Mouse (Mus musculus) CD4-positive helper T cell, adult 2 months (primary cell): ENCODE results near the gene Anp32b.

Source experiments
- DNase-seq: peaks from one replicate; pipeline ENCODE4 v3.0.0-alpha.2; 2012; ENCODE audit warnings: low read depth, missing footprints, low spot score

The Anp32b gene

GRCm38 (mm10) chr4:46452855-46453719, 2.4 kb downstream of the Anp32b start:
- DNase-seq, result peak; percentile 25

- DNase-seq, result peak; percentile 53
Observed at GRCm38 (mm10) chr4:46454097-46454864, 3.6 kb downstream of the Anp32b start.

- no peak for DNase-seq
Observed at GRCm38 (mm10) chr4:46456762-46457161, 6.1 kb downstream of the Anp32b start.

- no peak for DNase-seq
Observed at GRCm38 (mm10) chr4:46457186-46457585, 6.5 kb downstream of the Anp32b start.

GRCm38 (mm10) chr4:46458411-46458810, 7.7 kb downstream of the Anp32b start:
- no peak for DNase-seq

- DNase-seq, result peak; percentile 60
Observed at GRCm38 (mm10) chr4:46463130-46463830, 12.6 kb downstream of the Anp32b start.

GRCm38 (mm10) chr4:46465740-46466139, 15.0 kb downstream of the Anp32b start:
- no peak for DNase-seq

GRCm38 (mm10) chr4:46475101-46475500, 24.4 kb downstream of the Anp32b start:
- DNase-seq, result no peak

GRCm38 (mm10) chr4:46479081-46479480, 28.4 kb downstream of the Anp32b start:
- DNase-seq, result peak; percentile 71

- peak; percentile 85 for DNase-seq
Observed at GRCm38 (mm10) chr4:46485696-46486417, 35.2 kb downstream of the Anp32b start.

GRCm38 (mm10) chr4:46487348-46487747, 36.6 kb downstream of the Anp32b start:
- DNase-seq, result no peak

GRCm38 (mm10) chr4:46489028-46489925, 38.6 kb downstream of the Anp32b start, which contains the start of gene Nans:
TSS of gene Nans (plus strand) at chr4:46489248.
- DNase-seq, result peak; percentile 97

- DNase-seq, result no peak
Observed at GRCm38 (mm10) chr4:46493071-46493470, 42.4 kb downstream of the Anp32b start.

- DNase-seq, result no peak
Observed at GRCm38 (mm10) chr4:46495543-46495942, 44.8 kb downstream of the Anp32b start.

- peak; percentile 80 for DNase-seq
Observed at GRCm38 (mm10) chr4:46497286-46497892, 46.7 kb downstream of the Anp32b start.

GRCm38 (mm10) chr4:46498511-46498910, 47.8 kb downstream of the Anp32b start:
- DNase-seq, result no peak

GRCm38 (mm10) chr4:46498976-46499375, 48.3 kb downstream of the Anp32b start:
- peak; percentile 51 for DNase-seq

- no peak for DNase-seq
Observed at GRCm38 (mm10) chr4:46502606-46503502, 52.2 kb downstream of the Anp32b start.

- no peak for DNase-seq
Observed at GRCm38 (mm10) chr4:46503881-46504280, 53.2 kb downstream of the Anp32b start.
